Mouse (Mus musculus) stomach, postnatal 0 days (tissue): Measurements from ENCODE around the gene Gm20683.
"Not testable (repeated sequence)": the region's sequence is repeated elsewhere in the genome, so short reads cannot be mapped to it uniquely, and the experiment has no call there.

ENCODE experiments used
- CTCF ChIP-seq: IDR thresholded peaks from 2 replicates; pipeline ENCODE4 v1.5.1; 2016; ENCODE audit warnings: antibody characterized with exemption, low read depth, mild to moderate bottlenecking, moderate library complexity
- EP300 ChIP-seq: optimal IDR thresholded peaks from 2 replicates; pipeline ENCODE3; 2016; ENCODE audit warnings: antibody characterized with exemption

- TF ChIP-seq CTCF, EP300: not testable (repeated sequence)
These were observed 30.0 kb upstream of the Gm20683 start for GRCm38 (mm10) chr17:25871566-25871965.
